Comparison of ENCODE assay signal across 27 mouse cellular contexts in genomic region chr5:143075987-143076386, GRCm38 (mm10).
"Had no signal": no experiment of that assay in that cellular context is flagged by ENCODE, and none has a peak within 500 bp of the region (broad histone marks: within the 10 kb centered on the region; RNA-seq: fewer than 3 reads in every experiment).

No protein-coding gene starts in this region.

- H3K9ac ChIP-seq: embryonic facial prominence, embryonic 12.5 days; embryonic facial prominence, embryonic 13.5 days; embryonic facial prominence, embryonic 15.5 days; forebrain, embryonic 12.5 days; forebrain, embryonic 13.5 days; forebrain, embryonic 15.5 days; forebrain, postnatal 0 days had no signal

- ATAC-seq: forebrain, embryonic 13.5 days; forebrain, embryonic 14.5 days; forebrain, embryonic 15.5 days; forebrain, embryonic 16.5 days; forebrain, postnatal 0 days had no signal

- H3K9me3 ChIP-seq: embryonic facial prominence, embryonic 10.5 days; embryonic facial prominence, embryonic 12.5 days; embryonic facial prominence, embryonic 13.5 days; embryonic facial prominence, embryonic 15.5 days; forebrain, embryonic 10.5 days; forebrain, embryonic 12.5 days; forebrain, embryonic 13.5 days; forebrain, embryonic 15.5 days had no signal

- H3K27ac ChIP-seq: embryonic facial prominence, embryonic 10.5 days; embryonic facial prominence, embryonic 12.5 days; embryonic facial prominence, embryonic 13.5 days; embryonic facial prominence, embryonic 15.5 days; forebrain, embryonic 10.5 days; forebrain, embryonic 12.5 days; forebrain, embryonic 13.5 days; forebrain, embryonic 15.5 days; gastrocnemius, adult 2 months; heart, adult 2 months had no signal

- H3K4me3 ChIP-seq: embryonic facial prominence, embryonic 10.5 days; embryonic facial prominence, embryonic 12.5 days; embryonic facial prominence, embryonic 13.5 days; embryonic facial prominence, embryonic 15.5 days; erythroblast, embryonic 14.5 days; forebrain, embryonic 10.5 days; forebrain, embryonic 12.5 days; forebrain, embryonic 13.5 days; forebrain, embryonic 15.5 days; gastrocnemius, adult 2 months; heart, adult 2 months had no signal

- H3K4me1 ChIP-seq: embryonic facial prominence, embryonic 10.5 days; embryonic facial prominence, embryonic 12.5 days; embryonic facial prominence, embryonic 13.5 days; embryonic facial prominence, embryonic 15.5 days; forebrain, embryonic 10.5 days; forebrain, embryonic 12.5 days; forebrain, embryonic 13.5 days; forebrain, embryonic 15.5 days had no signal

- H3K4me2 ChIP-seq: embryonic facial prominence, embryonic 12.5 days; embryonic facial prominence, embryonic 13.5 days; embryonic facial prominence, embryonic 15.5 days; forebrain, embryonic 12.5 days; forebrain, embryonic 13.5 days; forebrain, embryonic 15.5 days had no signal

- H3K27me3 ChIP-seq: embryonic facial prominence, embryonic 12.5 days; embryonic facial prominence, embryonic 13.5 days; embryonic facial prominence, embryonic 15.5 days; forebrain, embryonic 12.5 days; forebrain, embryonic 13.5 days; forebrain, embryonic 15.5 days had no signal

- DNase-seq: cerebellum, adult 8-10 months; cerebellum, adult 9-10 months; cerebellum, adult 9-11 months; cerebellum, postnatal 10 days; cerebellum, postnatal 14 days; cerebellum, postnatal 25 days; cerebellum, postnatal 36 days; embryo, embryonic 11 days; forebrain, postnatal 0 days; gastrocnemius, adult 2 months; gastrocnemius, postnatal 10 days; gastrocnemius, postnatal 14 days; gastrocnemius, postnatal 25 days; gastrocnemius, postnatal 36 days; heart, adult 18-20 months; heart, adult 2 months had no signal
